Mouse (Mus musculus): ENCODE data around the gene Allc.
A peak's percentile ranks its signal among the peaks of the same experiment; 100 is the strongest.

The Allc gene

DNA sequence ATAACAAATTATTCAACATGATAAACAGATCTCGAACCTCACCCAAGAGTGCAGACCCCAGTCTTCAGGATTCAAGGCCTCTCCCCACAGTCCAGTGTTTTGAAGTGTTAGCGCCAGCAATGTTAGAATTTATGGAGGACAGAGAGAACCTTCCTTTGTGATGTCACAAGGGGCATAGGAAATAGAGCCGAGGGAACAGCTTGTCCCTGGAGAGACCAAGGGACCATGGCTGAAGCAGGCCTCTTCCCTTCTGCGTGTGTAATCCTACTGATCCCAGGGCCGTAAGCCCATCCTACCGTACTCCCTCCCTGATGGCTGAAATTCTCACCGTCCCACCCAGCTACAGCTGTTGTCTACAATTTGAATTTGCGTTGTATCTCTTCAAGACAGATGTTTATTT is at the start of gene Allc:
TSS of gene Allc (minus strand) at position 101 of the 400 bp plus-strand sequence.
- DNase-seq = no peak

DNA sequence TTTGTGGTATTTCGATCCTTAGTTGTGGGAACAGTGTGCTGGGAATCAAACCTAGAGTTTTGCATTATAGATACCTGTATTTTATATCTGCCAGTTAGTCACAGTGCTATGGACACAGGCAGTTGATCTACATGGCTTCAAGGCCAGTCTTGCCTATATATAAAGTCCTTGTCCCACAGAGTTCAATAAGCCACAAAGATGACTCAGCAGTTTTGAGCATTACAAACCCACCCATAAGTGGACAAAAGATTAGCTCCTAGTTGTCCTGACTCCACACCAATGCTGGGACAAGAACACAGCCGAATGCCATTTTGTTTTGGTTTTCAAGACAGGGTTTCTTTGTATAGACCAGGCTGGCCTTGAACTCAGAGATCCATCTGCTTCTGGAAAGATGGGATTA is 46.1 kb upstream of the Allc start:
- no peak for DNase-seq

DNA sequence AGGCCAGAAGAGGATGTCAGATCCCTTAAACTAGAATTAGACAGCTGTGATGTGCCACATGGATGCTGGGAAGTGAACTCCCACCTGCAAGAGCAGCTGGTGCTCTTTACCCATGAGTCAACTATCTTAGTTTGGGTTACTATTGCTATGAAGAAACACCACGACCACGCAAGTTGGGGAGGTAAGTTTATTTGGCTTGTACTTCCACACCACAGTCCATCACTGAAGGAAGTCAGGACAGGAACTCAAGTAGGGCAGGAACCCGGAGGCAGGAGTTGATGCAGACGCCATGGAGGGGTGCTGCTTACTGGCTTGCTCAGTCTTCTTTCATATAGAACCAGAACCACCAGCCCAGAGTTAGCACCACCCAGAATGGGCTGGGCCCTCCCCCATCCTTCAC is 44.8 kb upstream of the Allc start:
- no peak for DNase-seq

DNA sequence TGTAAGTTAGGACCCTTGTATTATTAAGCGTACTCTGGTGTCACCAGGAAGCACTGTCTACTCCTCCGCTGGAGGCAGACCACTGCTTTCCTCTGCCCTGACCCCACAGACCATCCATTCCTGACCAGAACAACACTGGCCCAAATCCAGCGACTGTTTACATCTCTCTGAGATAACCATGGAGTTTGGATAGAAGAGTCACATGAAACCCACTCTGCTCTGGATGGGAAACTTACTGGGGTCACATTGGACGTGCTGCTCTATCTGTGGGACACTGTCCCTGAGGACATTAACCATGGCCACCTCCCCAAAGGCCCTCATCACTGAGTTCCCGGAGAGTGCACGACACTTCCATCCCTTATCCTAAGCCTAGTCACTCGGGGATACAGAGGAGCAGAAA is 43.1 kb upstream of the Allc start:
- no peak for DNase-seq

DNA sequence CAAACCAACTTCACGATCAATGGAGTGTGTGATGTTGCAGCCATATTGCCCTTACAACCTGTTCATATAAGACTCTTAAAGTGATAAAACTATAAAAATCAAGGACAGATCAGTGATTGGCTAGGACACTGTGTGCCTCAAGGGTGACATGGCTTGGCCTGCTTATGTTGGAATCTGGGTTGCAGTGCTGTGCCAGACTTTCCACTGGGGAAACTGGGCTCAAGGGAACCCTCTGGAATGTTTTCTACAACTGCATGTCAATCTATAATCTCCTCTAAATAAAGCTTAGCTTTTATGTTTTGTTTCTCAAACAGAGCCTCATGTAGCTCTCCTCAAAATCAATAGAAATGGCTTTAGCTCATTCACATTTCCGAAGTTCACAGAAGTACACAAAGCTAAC is 41.9 kb upstream of the Allc start:
- no peak for DNase-seq

DNA sequence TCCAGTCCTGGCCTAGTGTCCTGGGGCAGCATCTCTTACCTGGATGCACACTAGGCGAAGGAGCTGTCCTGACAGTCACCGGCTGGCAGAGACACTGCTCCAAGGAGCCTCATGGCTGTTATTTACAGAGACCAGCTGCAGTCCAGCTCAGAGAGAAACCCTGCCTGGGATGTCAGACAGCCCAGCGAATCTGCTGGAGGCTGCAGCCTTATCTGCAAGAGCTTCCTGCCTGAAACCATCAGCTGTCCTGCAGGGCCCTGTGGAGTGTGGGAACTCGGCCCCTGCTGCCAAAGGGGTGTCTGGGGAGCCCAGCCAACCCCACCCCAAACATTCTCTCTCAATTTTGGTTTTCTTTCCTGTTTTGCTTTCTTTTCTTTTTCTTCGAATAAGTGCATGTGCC is 40.9 kb upstream of the Allc start, which contains the start of gene Colec11:
TSS of gene Colec11 (minus strand) at position 183 of the 400 bp plus-strand sequence.
- no peak for DNase-seq

DNA sequence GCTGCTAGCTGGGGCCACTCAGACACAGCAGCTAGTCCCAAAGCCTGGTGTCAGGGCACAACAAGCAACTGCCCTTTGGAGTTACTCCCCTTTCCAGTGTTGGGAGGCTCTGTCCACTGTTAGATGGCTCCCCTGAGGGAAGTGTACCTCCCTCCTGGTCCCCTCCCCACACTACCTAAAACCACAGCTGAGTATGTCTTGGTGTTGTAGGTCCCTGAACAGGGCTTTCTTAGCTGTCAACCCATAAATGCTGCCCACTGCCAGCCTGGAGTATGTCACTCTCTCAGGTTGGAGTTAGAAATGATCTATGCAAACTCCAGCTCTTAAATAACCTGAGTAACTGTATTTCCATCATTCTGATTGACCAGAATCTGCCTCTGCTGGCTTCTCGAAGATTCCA is 40.3 kb upstream of the Allc start:
- DNase-seq = no peak

DNA sequence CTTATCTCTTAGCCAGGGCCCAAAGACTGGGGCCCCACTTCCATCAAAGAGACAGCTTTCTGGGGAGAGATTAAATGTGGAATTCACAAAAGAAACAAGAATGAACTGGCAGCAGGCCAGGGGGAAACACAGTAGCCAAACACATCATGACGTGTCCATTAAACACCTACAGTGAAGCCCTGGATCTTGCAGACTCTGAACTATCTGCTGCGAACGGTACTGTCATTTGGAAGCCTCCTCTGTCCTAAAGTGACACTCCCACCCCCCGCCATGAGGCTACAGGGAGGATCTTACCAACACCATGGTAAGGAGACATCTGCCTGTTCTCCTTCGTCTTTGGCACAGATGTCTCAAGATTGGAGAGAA is 39.8 kb upstream of the Allc start:
- DNase-seq = no peak

DNA sequence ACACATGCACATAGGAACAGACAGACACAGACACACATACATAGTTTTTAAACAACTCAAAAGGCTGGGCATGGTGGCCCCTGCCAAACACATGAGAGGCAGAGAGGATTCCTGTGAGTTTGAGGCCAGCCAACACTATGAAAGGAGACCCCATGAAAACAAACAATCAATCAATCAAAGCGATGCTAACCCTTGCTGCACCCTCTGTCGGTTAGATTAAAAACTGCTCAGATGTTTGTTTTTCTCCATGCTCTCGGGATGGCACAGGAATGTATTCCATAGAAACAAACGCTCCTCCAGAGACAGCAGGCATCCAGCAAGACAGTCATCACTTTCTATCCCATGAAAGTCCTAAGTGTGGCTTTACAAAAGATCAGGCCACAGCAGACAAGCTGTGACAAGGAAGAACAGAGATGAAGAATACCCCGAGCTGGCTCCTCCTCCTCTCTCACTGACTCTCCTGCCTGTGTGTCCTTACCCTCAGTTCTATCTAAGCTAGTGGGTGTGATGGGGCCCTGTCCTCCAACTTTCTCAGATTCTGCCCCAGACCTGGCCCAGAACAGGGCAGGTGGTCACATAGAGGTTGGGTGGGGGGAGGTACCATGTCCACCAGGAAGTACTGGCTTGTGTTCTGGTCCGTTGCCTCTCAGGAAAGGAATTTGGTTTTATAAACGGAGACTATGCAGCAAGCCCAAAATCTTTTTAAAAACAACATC is 39.3 kb upstream of the Allc start:
- DNase-seq = no peak

DNA sequence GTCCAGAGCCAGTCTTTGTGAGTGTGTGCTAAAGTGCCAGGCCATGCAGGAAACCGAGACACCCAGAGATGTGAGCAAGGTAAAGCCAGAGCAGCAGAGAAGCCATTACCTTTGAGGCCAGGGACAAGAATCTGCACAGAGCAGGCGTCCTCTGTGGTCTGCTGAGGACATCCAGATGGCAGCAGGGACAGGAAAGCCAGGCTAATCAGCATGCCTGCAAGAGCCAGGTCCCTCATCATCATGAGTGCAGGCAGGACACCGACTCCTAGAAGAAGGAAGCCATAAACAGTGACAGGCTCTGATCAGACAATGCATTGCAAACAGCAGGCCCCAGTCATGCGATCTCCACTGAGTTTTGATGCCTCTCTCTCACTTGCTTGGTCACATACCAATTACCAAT is 35.0 kb upstream of the Allc start:
- DNase-seq = no peak

DNA sequence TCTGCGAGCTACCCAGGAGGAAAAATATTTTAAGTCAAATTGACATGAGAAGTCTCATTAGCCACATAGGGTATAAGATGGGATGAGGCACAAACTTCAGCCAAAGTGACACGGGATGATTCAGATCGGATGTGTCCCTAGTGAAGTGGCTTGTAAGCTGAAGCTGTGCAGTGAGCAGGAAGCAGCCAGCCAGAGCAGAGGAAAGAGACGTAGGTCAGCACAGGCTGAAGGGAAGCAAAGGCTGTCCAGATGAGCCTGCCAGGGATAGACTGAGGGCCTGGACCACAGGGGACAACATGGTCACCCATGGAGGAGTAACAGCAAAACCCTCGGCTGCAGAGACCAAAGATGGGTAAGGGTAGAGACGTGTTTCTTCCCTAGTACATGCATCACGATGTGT is 32.1 kb upstream of the Allc start:
- no peak for DNase-seq

DNA sequence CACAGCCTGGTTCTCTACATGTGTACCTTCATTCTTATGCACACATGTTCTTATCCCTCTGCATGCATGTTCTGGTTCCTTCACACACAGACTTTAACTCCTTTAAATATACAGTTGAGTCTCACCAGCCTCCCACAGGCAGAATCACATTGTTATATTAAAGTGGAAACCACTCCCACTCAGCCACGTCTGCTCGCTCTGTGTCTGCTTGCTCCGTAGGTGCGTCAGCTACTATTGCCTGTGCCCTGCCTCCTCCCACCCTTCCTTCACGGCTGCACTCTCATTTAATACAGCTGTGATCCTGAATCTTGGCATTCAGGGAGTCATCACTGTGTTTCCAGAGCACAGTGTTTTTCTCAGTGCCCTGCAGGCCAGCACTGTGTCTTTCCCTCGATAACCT is 30.1 kb upstream of the Allc start:
- no peak for DNase-seq

DNA sequence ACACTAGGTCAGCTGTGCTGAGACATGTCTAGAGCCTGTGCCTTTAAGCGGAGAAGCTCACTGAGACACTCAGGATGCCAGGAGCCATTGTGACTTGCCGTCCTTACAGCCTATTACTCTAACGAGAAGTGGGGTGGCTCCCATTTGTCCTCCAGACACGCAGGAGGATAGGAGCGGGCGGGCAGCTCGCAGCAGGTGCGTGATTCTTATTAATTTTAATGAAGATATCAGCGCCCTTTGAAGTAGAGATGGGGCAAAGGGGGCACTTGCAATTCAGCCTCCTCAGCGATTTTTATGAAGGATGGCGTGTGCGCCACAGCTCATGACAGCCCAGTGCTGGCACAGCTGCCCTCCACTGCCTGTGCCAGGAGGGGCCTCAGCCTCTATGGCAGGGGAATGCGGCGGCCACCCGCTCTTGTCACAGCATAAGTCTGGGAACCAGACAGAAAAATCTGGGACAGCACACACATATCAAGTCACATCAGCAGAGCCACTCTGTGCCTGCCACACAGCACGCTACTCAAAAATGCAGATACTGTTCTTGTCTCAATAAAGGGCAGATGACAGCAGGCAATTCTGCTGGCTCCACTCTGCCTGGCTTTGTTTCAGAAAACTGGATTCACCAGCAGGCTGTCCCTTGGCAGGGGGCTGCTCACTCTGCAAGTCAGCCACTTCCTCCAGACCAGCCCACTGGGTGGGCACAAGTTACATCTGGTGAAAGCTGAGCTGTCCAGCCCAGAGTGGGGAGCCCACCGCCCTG is 25.4 kb upstream of the Allc start:
- DNase-seq = no peak

DNA sequence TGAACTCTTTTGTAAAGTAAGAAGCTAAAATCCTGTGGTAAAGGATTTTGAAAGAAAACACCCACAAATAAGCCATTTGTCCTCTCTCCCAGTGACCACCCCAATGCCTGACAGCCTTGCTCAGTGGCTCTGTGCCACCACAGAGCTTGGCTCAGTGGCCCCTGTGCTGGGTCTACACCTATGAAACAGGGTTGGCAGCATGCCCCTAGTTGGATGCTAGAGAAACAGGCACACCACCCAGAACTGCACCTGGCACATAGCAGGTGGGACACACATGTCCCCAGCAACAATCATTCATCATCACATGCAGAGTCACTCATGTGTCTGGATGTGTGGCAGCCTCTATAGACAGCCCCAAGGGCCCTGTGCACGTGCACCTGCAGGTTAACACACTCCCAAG is 21.2 kb upstream of the Allc start:
- no peak for DNase-seq

DNA sequence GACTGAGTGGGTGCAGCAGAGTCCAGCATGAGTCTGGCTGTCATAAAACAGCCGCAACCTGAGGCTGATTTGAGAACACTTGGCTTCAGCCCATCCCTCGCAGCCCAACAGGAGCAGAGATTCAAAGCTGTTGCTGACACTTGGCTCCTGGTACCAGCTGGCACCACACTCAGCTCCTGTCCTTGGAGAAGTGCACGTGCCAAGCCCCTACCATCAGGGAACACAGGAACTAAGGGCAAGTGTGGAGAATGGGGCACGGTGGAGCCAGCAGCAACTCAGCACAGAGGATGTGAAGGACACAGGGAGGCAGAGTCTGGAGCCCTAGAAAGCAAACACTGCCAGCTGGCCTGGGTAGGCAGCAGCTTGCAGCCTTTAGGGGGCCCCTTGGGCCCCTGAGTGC is 19.9 kb upstream of the Allc start:
- no peak for DNase-seq

DNA sequence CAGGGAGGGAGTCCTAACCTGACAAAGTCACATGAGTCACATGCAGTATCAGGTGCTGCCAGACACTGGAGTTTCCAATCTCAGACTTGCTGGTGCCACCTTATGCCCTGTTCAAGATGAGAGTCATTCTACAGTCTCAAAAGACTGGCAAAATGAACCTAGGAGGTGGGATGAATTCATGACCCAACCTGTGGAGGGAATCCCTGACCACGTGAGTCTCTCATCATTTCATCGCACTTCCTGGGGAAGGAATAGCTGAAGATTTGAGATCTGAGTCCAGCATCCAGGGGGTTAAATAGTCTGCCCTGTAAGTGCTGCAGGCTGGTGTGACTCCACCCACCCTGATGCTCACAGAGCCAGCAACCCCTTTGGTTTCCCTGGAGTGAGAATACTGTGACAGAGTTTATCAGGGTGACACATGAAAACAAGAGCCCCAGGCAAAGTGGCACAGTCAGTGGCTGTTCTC is 16.2 kb upstream of the Allc start:
- DNase-seq = no peak

DNA sequence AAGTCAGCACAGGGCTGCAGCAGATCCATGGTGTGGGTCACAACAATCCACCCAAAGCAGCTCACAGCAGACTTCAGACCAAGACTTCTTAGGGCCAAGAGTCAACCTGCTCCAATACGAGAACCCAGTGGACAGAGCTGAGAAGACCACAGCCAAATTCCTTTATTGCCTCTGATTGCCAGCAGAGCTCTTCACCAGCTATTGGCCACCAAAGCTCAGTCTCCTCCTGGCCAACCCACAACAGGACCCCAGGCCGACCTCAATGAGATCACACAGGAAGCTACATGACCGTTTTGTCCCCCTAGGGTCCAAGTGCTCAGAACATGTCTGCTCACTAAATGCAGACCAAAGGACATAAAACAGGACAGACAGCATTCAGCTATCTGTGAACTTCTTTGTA is 15.8 kb upstream of the Allc start:
- DNase-seq = no peak

DNA sequence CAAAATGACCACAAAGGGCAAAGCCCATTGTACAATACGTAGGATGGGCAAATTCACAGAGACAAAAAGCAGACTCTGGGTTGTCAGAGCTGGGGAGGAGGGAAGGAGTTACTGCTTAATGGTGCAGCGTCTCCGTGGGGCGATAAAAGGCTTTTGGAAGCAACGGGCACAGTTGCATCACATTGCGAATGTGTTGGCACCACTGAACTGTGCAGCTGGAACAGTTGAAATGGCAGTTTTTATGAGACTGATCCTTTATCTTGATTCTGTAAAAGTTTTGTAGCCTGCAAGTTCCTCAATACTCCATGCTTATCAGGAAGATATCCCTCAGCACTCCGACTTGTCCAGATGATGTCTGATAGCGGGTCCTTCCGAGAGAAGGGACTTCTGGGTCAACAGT is 15.4 kb upstream of the Allc start:
- DNase-seq = no peak

DNA sequence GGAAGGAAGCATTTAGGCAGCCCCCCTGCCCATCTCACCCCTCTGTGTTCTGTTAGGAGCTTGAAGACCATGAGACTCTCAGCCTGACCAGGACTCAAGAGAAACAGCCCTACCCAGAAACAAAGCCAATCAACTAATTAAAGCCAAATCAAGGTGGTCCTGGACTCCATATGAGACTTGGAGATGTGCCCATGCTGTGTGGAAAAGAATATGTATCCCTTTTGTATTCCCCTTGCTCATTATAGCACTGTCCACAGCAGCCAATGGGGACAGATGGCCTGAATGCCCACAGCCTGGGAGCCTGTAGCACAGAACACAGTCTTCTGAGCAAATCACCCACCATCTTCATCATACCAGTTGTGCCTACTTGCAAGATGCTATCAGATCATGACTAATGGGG is 14.5 kb upstream of the Allc start:
- DNase-seq = no peak

DNA sequence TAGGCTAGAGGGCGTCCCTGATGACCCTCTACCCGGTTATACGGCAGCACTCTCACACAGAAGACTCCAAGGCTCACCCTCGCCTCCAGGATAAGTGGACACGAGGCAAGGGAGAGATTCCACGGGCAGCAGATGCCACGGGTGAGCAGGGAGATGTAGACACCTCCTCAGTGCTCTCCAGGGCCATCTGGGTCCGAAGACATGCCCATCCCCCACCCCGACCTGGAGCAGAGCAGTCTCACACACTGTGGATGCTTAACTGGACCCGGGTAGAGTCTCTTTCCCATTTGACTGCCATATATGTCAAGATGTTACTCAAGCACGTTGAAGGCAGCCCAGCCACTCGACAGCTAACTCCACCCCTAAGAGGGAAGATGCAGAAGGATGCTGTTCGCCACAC is 8.1 kb upstream of the Allc start:
- DNase-seq = no peak

DNA sequence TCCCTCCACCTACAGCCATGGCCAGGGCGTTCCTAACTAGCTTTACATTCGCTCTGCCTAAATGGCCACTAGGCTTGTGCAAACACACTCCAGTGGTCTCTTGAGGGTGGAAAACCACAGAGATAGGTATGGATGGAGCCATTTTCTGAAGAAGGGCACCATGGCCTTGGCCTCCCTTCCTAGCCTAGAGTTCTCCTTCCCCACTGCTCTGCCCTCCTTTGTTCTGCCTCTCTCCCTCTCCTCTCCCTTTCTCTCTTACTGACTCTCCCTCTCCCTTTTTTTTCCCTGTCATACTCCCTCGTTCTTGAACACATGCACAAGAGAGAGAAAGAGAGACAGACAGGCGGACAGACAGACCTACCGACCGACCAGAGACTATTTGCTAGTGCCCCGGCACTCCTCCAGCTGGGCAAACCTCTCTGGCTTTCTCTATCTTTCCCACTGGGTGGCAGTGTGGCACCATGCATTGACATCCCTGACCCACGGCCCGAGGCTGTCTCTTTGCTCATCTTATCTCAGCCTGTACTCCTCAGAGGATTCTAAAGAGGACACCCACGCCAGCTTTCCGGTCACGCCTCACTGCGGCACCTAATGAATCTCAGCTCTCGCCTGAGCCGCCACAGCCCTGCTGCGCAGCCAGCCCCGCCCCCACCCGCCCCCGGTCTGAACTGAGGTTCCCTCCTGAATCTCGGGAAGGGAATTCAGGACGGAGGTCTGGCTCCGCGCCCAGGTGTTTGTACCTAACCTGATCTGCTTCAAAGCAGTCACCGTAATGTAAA is 7.0 kb upstream of the Allc start:
- peak; percentile 31 to 68 for DNase-seq

DNA sequence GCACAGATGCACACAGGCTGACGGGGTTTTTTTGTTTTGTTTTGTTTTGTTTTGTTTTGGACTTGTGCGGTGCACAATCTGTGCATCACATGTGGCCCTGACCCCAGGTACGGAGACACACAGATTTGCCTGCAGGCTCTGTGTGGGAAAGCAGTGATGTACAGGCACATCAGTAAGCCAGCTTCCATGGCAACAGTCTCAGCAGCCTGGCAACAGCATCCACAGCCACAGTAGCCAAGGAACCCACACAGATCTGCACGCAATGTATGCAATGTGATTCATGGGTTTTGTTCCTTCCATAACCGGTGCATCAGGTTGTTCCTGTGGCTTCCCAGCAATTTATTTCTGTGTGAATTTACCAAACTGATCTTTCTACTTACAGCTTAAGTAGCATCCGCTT is 5.6 kb upstream of the Allc start:
- no peak for DNase-seq

DNA sequence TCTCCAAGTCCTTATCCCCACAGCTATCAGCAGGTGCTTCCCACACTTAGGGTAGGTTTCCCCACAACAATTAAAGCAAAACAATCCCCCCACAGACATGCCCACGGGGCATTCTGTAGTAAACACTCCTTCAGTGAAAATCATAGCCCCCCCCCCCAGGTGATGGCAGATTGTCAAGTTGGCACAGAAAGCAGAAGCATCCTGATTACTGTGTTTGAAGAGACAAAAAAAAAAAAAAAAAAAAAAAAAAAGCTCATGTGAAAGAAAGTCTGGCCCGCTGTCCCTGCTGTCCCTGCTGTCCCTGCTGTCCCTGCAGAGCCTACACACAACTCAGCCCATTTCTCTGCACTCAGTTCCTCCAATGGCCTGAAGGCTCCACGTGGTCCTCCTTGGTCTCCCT is 1.7 kb upstream of the Allc start:
- DNase-seq = no peak

DNA sequence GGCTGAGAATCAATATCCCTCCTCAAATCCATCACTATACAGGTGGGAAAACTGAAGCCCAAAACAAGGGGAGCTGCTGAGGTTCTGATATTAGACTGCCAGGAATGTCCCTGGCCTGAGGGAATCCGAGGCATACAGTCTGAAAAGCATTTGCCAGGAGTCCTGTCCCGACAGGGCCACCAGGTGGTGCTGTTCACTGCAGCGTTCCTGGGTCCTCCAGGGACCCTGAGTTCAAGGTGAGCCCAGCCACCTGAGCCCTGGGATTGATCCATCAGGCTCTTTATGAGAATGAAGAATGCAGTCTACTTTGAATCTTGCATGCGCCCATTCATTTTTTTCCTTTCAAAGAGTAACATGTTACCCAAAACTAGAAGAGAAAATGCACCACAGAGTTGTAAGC is 3.2 kb downstream of the Allc start:
- DNase-seq = no peak
